Mouse (Mus musculus): Measurements from ENCODE around the gene Mal. TPM values are rescaled to one million over a fixed set of nuclear protein-coding genes. Genes with fewer than 3 reads are reported as not detected.

The Mal gene
- total RNA-seq (2021) = 100 to 1,000 TPM; 190 to 231 TPM

DNA sequence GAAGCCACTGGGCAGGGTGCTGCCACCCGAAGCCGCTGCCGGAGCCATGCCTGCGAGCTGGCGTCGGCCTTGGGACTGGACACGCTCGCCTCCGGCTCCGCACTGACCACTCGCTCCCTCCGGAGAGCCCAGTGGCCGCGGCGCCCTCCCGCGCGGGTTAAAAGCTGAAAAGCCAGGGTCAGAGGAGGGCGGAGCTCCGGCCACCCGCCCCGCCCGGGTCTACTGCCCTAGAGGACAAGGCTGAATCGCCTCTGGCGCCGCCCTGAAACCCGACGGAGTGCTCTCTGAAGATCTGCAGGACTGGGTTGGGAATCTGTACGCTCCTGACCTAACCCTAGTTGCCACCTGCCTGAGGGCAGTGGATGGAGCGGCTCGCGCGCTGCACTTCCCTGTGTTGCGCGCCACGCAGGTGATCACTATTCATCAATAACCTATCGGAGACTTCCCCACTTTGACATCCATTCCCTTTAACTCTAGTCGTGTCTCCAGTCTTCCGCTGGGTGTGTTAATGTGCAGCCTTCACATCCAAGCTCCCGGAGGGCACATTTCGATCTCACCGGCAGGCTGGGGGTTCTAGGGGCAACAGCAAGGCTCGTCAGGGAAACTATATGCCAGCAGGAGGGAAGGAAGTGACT lies at the start of gene Mal:
TSS of gene Mal (minus strand) at position 610 of the 635 bp plus-strand sequence.
- DNase-seq (ENCODE audit: extremely low spot score in 1 of 2, low spot score in 1 of 2) = peak; percentile 12 to 15

GRCm38 (mm10) chr2:127705267-127705666 lies 48.8 kb upstream of the Mal start:
- no peak for DNase-seq (ENCODE audit: extremely low spot score in 1 of 2, low spot score in 1 of 2)

- DNase-seq (ENCODE audit: extremely low spot score in 1 of 2, low spot score in 1 of 2) = no peak
Measured at GRCm38 (mm10) chr2:127689239-127689638, 32.7 kb upstream of the Mal start.

GRCm38 (mm10) chr2:127683687-127684331 lies 27.3 kb upstream of the Mal start:
- peak; percentile 19 to 61 for DNase-seq (ENCODE audit: extremely low spot score in 1 of 2, low spot score in 1 of 2)

- DNase-seq (ENCODE audit: extremely low spot score in 1 of 2, low spot score in 1 of 2) = peak in 1 of 2 experiments; percentile 23
Measured at GRCm38 (mm10) chr2:127667843-127668506, 11.5 kb upstream of the Mal start.

- no peak for DNase-seq (ENCODE audit: extremely low spot score in 1 of 2, low spot score in 1 of 2)
Measured at GRCm38 (mm10) chr2:127667015-127667414, 10.5 kb upstream of the Mal start.

GRCm38 (mm10) chr2:127662708-127663107 lies 6.2 kb upstream of the Mal start:
- DNase-seq (ENCODE audit: extremely low spot score in 1 of 2, low spot score in 1 of 2) = no peak

DNA sequence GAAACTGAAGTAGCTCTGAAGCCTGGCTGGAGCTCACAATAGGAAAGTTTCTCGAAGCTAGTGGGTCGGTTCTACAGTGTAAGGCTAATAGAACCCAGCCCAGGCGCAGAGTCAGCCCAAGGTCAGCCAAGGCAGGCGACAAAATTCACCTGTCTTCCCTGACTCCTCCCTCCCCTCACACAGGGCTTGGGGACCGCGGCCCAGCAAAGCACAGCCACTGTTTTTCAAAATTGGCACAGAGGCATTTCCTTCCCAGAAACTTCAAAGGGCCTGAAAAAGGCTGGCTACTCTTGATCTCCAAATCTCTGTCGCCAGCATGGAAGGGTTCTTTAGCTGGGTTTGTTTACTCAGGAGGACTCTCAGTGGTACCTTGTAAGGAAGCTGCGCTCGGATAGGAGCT lies 1.1 kb downstream of the Mal start:
- DNase-seq (ENCODE audit: extremely low spot score in 1 of 2, low spot score in 1 of 2) = no peak

GRCm38 (mm10) chr2:127654786-127655185 lies 1.7 kb downstream of the Mal start:
- no peak for DNase-seq (ENCODE audit: extremely low spot score in 1 of 2, low spot score in 1 of 2)

GRCm38 (mm10) chr2:127652805-127653204 lies 3.7 kb downstream of the Mal start:
- DNase-seq (ENCODE audit: extremely low spot score in 1 of 2, low spot score in 1 of 2) = no peak

- DNase-seq (ENCODE audit: extremely low spot score in 1 of 2, low spot score in 1 of 2) = no peak
Measured at GRCm38 (mm10) chr2:127652335-127652734, 4.2 kb downstream of the Mal start.

- no peak for DNase-seq (ENCODE audit: extremely low spot score in 1 of 2, low spot score in 1 of 2)
Measured at GRCm38 (mm10) chr2:127651601-127652000, 4.9 kb downstream of the Mal start.

DNA sequence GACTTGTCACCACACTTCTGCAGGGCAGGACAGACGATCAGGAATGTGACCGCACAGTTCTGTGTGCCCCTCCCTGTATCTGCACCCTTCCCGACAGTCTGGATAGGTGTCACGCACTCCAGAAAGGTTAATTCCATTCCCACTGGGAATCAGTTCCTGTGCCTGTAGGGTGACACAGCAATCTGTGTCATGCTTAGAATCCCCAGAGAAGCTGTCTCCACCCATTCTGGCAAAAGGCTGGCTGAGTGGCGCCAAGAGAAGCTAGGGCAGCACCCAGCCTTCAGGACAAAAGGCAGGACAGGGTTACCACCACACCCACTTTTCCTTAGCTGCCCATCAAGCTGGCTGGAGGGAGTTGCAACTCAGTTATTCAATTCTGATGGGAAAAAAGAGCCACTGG lies 6.6 kb downstream of the Mal start:
- DNase-seq (ENCODE audit: extremely low spot score in 1 of 2, low spot score in 1 of 2) = no peak

DNA sequence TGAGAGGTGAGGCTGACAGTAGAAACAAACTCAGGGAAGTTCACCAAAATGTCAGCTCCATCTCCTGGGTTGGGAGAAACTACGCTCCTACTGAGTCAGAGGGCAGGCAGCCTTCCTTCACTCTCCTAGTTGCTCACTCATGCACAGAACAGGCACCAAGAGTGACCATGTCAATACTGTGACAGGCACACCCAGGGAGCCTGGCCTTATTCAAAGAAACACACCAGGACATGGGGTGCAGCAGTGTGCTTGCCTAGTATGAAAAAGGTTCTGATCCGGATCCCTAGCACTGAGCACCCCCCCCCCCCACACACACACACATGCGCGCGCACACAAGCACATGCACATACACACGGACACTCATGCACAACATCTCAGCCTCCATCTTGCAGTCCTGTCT lies 8.3 kb downstream of the Mal start:
- DNase-seq (ENCODE audit: extremely low spot score in 1 of 2, low spot score in 1 of 2) = no peak

DNA sequence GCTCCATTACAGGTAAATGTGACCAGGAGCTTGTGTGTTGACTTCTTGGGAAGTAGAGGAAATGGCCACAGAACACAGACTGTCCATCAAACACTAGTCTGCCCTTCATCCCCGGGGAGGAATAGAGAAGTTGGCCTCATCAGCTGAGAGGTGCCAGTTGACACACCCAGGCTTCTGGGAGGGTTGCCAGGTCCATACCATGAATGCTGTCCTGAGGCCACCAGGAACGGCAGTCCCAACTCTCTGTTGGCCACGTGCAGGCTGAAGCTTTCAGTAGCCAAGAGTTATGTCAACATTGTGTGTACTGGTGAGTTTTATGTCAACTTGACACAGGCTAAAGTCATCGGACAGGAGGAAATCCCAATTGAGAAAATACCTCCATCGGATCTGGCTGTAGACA lies 9.6 kb downstream of the Mal start:
- DNase-seq (ENCODE audit: extremely low spot score in 1 of 2, low spot score in 1 of 2) = no peak

DNA sequence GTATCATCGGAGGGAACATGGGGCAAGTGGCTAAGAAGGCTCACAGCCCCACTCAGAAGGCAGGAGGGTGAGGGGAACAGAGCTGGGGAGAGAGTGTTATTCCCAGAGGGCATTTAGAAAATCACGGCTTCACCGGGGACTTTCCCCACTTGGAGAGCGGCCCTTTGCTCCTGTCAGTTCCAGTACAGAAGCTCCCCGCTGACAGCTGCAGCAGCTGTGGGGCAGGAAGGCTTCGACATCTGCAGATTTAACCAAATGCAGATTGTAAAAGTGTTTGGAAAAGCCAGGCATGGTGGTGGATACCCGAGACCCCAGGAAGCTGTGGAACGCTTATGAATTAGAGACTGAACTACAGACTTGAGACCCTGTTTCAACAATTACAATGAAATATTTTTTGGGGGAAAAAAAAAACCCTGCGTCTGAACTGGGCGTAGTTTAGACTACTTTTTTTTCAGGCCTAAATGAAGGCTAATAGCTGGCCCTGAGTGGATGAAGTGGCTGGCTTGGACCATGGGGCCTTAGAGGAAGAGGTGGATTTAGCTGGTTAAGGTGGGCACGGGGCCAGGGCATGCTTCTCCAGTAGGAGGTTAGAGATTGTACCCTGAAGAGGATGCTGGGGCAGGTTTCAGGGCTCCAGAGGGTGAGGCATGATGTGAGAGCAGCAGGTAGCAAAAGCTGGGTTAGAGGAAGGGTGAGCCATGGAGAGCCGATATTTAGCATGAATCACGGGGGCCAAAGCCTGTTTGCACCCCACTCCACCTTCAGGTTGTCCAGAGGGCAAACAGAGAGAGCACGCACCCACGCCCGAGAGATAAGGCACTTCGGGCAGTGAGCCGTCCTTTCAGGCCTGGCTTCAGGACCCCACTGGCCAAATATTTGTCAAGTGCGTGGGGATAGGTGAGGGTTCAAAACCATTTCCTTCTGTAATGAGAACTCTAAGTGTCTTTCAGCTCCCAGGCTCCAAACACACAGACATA lies 12.5 kb downstream of the Mal start:
- no peak for DNase-seq (ENCODE audit: extremely low spot score in 1 of 2, low spot score in 1 of 2)

DNA sequence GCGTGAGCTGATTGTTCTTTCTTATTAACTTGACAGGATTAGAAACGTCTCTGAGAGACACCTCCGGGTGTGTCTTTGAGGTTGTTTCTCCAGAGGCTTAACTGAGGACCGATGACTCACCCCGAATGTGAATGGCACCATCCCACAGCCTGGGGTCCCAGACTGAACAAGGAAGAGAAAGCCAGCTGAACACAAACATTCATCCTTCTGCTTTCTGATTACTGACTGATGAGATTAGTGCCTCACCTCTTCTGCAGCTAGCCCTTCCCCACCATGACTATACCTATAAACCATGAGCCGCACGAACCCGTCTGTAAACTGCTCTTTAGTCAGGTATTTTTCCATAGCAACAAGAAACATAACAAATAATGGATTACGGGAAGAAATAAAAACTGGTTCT lies 17.5 kb downstream of the Mal start:
- DNase-seq (ENCODE audit: extremely low spot score in 1 of 2, low spot score in 1 of 2) = no peak

DNA sequence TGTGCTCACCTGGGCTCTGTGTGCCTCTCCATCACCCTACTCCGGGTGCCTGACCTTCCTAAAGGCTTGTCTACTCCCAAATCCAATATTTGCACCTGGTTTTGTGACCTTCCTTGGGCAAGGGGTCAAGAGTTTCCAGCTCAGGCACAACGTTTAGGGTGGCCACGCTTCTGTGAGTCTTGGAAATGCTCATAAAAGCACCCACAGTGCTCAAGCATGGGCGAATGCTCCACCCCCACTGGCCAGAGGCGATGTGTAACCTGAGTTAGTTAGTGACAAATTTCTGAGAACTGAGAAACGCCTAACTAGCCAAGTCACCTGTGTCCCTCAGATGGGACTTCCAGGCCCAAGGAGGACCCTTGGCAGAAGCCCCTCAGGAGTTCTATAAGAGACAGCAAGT lies 20.9 kb downstream of the Mal start:
- no peak for DNase-seq (ENCODE audit: extremely low spot score in 1 of 2, low spot score in 1 of 2)

DNA sequence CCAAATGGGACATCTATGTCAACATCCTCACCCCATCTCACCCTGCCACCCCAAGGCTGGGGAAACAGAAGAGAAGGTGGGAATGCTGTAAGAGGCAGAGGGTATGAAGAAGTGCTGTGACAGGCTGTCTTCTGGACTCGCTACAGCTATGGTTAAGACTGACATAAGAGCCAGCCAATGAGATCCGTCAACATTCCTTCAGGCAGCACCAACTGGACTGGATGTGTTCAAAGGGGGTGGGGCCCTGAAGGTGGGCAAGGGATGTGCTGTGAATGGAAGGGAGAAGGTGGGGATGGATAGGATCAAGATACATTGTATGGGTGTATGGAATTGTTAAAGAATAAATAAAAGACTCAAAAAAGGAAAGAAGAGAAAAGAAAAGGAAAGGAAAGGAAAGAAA lies 23.9 kb downstream of the Mal start:
- no peak for DNase-seq (ENCODE audit: extremely low spot score in 1 of 2, low spot score in 1 of 2)

DNA sequence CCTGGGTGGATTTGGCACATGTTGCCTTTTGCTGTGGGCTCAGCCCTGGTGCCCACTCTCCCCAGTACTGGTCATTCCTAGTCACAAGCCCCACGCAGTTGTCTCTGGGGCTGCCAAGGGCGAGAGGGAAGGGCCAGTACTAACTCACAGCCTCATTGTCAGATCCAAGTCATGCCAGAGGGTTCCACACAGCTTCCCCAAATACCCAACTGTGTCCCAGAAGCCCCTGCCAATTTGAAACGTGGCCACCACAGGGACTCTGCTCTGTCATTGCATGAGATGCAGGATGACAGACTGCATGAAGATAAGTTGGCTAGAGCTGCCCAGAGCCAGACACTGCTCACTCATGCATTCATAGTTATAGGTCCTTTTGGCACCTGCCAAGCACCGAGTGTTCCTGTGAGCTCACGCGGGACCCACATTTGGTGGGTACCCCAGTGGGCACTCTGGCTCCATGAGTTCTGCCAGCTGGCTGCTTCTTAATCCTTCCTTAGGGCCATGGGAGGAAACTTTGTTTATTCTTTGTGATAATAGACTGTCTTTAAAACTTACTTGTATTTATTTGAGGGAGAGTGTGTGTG lies 28.4 kb downstream of the Mal start:
- DNase-seq (ENCODE audit: extremely low spot score in 1 of 2, low spot score in 1 of 2) = peak in 1 of 2 experiments; percentile 11
